Mouse (Mus musculus) kidney, postnatal 14 days (tissue): ENCODE measurements around the gene Polr1c.

Source experiments
- DNase-seq: peaks from one replicate; pipeline ENCODE4 v3.0.0; 2022; ENCODE audit warnings: mixed read lengths

Polr1c gene

GRCm38 (mm10) chr17:46203078-46203477 is 44.8 kb downstream of the Polr1c start:
- peak; percentile 41 for DNase-seq

GRCm38 (mm10) chr17:46202421-46203071 is 45.3 kb downstream of the Polr1c start, which contains the start of the genes Polh and Xpo5:
Polh (minus strand) TSS chr17:46202645.
Xpo5 (plus strand) TSS chr17:46202782.
- DNase-seq: peak; percentile 96

- no peak for DNase-seq
These were observed 46.7 kb downstream of the Polr1c start for GRCm38 (mm10) chr17:46201151-46201550.
